Mouse (Mus musculus) MEL-GATA-1-ER (cell line): ENCODE measurements at regions not wholly inside any gene's neighbourhood (a gene's known extent, or its start where the extent isn't known, plus 50 kb on each side); places are given as distances from the start of the nearest gene placed in this dataset.

Source experiments
- DNase-seq: peaks from one replicate; pipeline ENCODE4 v3.0.0-alpha.2; 2012; ENCODE audit warnings: low read depth; ENCODE audit errors: extremely low read depth

DNA sequence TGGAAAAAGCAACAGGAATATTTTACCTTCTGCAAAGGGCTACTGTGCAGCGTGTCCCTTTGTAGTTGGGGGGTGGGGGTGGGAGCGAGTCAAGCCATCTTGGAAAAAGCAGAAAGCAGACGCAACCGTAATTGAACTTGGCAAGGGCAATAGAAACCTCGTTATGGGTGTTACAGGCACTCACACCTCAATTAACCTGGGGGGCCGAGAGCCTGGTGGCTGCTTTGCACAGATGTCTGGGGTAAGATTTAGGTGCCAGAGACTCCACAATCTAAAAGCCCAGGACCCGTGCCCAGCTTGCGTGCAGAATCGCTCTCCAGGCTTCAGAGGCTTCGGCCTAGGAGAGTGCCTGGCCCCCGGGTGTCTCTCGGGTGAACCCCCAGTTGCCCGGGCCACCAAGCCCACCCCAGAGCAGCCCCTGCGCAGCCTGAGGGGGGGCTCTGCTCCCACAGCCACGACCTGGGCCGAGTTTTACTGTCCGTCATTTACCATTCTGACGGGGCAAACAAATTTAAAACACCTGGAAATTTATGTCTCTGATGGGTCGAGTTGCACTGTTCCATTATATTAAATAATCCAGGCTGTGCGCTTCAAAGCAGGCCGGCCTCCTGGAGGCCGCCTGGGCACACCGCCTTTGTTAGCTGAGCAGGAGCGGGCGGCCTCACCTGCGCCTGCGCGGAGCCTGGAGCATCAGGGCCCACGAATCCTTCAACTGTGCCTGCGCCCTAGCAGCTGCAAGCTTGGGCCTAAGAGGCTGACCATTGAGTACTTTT lies 212.4 kb downstream of the Srbd1 start:
- no peak for DNase-seq

DNA sequence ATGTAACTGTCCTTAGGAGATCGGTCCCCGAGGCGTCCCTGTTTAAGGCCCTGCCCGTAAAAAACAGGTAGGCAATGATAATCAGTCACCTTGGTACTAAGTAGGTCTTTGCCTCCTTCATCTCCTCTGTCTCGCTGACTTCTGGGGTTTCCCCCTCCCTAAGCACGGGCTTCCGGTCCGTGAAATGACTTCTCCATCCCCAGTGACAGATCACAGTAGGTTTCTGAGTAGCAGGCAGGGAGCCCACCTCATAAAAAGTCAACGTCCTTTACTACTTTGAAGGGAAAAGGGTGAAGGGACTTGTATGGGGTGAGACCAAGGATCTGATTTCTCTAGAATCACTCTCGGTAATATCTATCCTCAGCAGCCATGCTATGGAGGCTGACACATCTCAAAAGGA lies 213.0 kb downstream of the Srbd1 start:
- no peak for DNase-seq

DNA sequence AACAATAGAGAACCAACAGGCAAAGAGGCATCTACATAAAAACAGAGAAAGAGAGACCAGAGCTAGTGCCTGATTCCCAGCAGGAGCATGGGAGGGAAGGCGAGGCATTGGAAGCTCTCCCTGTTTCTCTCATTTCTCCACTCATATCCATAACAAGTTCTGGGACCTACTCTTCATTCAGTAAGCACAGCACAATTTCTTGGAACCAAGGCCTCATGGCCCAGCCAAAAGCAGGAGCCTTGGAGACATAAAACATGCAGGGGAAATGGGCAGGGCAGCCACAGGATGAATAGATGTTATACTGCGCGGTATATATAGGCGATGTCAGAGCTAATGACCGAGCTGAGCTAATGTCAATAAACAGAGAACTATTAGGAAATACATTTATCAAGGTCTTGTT lies 214.2 kb downstream of the Srbd1 start:
- DNase-seq: no peak

DNA sequence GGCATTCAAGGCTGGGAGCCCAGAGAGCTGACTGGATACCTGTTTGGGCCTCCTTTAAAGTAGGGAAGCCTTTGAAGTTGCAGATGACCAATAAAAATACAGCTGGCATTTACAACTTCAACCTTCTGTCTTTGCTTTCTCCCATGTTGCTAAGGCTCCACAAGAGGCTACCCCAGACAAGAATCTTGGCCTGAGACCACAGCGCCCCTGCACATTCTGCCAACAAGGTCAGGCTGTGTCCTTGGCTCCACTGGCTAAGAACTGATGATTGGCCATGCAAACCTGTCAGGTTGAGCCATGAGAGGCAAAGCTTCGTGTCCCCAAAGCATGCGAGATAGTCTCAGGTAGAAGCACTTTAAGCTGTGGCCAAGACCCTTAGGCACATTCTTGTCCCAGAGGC lies 214.6 kb downstream of the Srbd1 start:
- no peak for DNase-seq

DNA sequence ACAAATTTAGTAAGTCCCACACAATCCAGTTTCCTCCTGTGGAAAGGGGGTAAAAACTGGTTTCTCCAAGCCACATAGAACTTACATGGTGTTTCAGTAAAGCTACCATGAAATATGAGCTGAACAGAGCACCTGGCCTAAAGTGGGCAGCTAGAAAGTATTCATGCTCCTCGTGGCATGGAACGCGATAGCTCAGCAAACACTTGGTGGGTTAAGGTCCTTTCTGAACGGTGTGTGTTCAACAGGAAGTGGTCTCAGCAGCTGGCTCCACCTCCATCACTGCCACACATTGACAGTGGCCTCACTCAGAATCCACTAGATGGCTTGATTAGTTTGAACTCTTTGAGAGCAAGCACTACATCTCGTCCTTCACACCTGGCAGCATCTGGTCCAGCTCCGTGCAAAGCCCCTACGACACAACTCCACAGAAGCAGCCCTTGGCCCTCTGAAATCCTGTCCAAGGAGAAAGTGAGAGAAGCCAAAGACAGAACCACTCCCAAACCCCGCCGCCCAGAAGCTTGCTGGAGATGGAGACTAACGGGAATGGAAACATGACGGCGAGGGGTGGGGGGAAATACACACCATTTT lies 215.2 kb downstream of the Srbd1 start:
- no peak for DNase-seq

DNA sequence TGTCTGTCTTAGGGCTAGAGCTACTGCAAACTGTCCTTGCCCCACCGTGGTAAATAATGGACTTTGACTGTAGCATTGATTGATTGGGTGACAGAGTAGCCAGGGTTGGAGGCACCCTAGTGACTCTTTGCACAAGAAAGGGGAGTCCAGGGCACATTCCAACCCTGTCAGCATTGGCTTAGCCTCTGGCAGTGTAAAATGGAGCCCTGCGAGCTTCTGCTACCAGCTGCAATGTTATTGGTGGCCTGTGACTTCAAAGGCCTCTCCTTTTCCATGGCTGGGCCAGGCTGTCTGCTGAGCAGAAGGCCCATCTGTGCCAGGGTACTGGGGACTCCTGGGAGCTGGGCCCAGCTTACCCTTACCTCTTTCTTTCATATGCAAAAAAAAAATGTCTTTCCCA lies 216.4 kb downstream of the Srbd1 start:
- no peak for DNase-seq

DNA sequence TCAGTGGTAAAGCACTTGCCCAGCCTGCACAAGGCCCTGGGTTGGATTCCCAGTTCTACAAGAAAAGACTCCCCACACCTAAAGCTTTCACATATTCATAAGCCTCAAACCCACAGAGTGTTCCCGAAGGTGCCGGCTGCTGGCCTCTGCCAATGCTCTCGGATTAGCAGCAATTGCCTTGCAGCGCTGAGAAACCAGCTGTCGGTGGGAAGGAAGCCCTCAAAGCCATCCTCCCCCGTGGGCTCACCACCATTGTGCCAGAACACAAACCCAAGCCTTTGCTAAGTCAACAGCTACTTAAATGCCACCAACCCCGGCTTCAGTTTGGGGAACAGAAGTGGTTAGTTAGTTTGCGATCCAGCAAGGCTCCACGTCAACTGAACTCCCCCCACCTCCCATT lies 217.7 kb downstream of the Srbd1 start:
- DNase-seq: no peak

DNA sequence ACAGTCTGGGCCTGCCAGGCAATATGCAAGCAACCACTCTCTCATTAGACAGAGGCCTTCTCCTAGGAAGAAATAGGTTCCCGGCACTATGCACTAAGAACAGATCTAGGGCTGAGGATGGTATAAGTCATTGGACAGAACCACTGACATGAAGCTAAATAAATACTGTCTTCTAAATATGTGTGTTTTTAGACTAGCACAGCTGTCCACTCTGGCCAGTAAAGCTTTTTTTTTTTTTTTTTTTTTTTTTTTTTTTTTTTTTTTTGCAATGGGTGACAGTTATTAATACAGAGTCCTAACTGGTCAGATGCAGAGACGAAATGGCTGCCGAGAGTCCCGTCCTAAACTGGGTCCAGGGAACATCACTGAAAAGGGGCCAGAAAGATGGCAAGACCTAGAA lies 218.9 kb downstream of the Srbd1 start:
- DNase-seq: no peak

DNA sequence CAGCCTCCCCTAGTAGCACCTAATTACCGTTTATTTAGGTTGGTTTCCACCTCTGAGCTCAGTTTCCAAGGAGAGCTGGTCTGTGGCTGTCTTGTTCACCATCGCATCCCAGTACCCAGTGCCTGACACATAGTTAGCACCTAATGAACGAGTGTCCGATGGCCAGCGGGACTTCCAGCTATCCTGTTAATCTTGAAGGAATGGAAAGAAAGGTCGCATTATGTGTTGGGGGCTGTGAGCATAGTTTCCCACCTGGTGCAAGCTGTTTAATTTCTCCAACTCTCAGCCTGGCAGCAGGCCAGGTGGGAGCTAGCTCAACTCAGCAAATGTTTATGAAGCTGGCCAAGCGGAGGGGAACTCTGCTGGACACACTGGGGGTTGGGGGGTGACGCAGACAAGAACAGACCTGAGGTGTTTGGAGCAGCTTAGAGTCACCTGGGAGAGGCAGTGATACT lies 223.7 kb downstream of the Srbd1 start:
- no peak for DNase-seq

DNA sequence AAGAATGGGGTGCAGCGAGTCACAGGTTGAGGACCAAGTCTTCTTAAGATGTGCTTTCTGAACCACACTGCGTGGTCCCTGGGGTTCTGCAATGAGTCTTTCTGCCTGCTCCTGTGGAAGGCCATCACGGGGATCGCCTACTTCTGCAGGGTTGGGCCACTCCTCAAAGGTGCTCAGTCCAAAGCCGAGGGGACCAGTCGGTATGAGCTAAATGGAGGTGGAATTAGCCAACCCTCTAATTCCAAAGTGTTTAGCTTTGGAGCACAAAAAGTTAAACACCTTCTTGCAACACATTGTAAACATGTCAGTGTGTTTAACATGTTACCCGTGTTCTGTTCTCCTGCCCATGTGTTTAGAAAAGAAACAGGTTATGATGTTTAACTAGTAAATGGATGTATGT lies 225.1 kb downstream of the Srbd1 start:
- no peak for DNase-seq

DNA sequence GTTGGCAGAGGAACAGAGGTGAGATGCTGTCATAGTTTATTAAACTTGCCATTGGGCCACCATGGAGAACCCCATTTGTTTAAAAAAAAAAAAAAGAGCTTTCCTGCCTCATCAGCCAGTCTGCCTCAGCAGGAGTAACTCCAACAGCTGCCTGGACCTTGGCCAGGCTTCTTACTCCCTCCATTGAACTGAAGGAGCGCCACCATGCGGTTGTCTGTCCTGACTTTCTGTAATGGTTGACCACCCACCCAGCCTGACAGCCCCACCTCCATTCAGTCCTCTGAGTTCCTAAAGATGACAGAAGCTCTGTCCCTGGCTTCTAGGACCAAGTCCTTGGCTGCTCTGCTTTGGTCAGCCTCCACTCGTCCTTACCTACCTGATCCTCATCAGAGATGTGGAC lies 227.8 kb upstream of the Six2 start:
- DNase-seq: no peak

DNA sequence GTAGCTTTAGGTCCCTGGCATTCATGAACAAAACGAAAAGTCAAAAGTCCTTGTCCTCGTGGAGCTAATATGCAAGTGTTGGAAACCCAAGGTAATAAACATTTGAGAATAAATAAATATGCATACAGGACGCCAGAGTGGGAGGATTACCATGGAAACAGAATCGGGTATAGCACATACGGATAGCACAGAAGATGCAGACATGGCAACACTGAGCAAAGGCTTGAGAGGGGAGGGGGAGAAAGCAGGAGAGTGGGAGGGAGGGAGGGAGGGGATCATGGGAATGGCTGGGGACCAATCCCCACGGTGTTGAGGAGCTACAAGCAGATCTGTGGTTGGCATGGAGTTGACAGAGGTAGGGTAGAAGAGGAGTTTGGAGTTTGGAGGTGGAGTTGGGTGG lies 226.0 kb upstream of the Six2 start:
- DNase-seq: no peak

DNA sequence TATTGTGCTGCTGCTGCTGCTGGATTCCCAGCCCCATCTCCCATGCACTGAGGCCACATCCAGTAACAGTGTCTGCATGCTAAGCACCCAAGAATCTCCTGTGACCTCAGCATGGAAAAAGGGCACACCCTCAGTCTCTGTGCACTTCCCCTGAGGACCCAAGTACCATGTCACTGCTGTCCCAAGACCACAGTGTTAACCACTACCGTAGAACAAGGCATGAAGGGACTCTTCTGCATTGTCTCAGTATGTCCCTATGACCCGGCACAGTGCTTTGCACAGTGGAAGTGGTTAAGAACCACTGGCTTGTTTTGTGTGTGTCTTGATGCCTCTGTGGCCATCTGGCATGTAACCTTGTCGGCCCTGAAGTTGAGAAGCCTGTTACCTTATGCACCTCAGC lies 220.6 kb upstream of the Six2 start:
- DNase-seq: no peak

DNA sequence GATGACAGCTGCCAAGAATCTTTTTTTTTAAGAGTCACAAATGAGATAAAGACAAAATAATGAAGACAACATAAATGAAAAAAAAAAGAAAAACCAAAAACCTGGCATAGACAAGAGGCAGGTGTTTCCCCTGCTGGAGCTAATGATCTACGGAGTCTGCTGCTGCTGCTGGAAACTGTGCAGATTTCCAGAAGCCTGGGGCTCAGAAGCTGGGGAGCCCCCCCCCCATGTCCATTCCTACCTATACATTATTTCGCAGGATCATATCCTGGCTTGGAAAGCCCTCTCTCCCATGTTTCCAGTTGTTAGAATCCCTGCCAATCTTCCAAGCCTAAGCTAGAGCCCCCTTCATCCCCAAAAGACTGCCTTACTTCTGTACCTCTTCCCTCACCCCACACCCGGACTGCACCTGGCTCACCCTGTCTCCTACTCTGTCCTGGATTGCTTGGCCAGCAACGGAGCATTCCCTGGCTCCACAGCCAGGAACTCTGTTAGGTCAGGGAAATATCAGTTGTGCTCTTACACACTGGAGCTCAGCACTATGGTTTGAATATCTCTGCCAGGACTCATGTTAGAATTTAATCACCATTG lies 218.6 kb upstream of the Six2 start:
- no peak for DNase-seq

DNA sequence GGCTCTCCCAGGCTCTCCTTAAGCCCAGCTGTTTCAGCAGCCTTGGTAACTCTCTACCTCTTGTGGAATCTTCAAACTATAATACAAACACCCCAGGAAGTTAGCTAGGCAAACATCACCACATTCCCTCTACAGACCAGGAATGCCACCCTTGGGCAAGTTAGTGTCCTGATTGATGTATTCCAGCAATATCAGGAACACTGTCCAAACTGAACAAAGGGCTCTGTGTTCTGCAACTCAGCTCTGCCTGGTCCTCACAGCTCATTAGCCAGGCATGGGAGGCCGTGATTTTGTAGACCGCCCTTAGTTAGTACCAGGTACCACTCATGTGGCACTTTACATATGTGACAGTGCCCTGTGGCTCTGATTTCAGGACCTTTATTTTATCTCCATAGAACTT lies 214.5 kb upstream of the Six2 start:
- no peak for DNase-seq

DNA sequence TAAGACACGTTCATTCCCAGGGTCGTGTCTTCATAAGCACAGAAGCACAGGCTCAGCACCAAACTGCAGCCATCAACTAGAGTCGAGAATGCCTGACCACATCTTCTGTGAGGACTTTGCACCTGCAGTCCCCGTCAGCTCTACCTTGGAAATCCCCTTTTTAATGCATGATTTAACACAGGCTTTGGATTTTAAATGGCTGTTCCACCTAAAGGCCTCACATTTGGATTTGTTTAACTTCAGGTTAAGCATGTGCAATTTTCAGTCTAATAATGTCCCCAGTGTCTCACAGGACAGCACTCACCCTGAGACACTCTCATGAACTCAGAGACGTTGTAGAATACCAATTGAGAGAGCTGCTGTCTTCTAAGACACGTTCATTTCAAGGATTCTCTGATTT lies 211.0 kb upstream of the Six2 start:
- no peak for DNase-seq

DNA sequence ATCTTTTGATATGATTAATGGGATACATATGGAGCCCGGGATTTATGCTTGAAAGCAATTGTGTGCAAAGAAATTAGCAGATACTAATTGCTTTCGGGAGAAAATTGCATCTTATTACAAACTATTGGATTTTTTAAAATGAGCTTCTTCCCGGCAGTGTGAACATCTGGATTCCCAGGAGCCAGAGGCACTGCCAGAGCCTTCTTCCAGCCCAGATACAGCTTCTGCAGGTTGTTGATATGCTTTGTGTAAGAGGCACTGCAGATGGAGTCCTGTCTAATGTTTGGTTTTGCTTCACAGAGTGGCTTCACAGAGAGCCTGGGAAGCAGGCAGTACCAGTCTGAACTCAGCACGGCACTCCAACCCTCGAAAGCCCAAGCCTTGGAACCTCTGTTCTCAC lies 207.9 kb upstream of the Six2 start:
- no peak for DNase-seq

DNA sequence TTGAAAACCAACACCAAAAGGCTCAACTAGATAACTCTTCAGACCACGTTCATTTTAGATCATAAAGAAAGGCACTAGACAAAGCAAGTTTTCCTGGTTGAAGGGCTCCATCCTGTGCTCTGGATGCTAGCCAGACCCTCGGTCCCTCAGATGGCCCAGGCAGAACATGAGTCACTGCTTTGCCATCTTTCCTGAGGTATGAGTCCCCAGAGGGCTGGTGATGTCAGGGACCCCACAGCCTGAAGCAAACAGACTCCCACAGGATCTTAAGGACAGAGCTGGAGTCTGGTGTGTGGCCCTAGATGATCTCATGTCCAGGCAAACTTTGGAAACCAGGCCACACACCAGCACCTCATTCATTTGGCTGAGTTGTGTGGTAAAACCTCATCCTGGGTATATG lies 203.2 kb upstream of the Six2 start:
- DNase-seq: no peak

DNA sequence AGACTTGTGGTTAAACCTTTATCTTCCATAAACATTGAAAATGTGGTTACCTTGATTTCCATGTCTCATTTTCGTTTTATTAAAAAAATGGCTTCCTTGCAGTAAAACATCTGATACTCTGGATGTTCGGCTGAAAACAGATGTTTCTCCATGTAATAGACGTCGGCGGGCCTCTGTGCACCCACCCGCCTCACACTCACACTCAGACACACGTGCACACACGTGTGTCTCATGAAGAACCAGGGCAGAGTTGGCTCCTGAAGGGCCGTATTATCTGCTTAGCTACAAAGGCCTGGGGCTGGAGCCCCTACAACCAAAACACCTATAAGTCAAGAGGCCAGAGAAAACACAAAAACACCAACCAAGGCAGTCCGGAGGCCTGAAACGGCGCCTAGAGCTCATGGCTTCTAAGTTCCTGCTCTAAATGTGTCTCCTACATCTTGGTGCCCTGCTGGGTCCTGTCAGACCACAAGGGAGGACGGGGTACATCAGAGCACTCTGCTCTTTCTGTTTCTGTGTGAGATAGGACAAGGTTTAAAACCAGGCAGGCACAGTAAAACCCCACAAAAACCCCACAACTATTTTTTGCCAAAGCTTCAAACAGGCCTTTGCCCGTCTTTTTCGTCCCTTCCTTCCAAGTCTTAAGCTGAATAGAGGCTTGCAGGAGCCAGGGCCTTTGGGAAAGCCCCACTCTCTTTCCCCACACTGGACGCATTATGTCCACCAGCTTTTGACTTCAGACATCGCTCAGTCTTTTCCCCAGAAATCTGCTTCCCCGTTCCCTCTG lies 201.9 kb upstream of the Six2 start:
- DNase-seq: no peak

DNA sequence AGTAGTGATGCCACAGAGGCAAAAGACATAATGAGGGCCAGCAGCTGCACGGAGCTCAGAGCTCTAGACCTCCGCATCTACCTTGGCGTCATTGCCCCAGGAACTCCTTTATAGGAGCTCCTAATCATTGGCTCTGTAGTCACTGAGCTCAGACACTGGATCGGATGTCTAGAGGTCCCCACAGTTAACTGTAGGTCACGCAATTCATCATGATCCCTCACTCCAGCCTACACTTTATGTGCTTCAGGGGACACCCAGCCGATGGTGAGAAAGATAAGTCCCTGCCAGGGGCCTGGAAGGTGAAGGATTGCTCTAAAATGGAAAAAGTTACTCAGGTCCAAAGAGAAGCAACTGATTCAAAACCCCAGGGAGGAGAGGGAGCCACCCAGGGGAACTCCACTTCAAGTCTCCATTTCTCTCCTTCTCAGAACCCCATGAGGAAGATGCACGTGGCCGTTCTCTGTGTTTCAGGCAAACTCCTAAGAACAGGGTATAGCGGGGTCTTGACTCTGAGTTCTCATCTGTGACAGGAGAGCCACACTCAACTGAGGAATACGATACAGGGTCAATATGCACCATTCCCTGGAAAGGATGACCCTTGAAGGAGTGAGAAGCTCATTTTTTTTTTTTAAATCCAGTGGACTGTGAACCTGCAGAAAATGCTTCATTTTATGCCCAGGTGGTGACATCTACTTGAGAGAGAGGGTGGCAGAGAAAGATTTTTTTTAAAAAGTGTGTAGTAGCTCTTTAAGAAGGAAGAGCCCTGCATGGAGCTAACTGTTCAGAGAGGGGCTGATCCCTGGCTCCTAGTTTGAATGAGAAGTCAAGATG lies 200.7 kb upstream of the Six2 start:
- DNase-seq: no peak

DNA sequence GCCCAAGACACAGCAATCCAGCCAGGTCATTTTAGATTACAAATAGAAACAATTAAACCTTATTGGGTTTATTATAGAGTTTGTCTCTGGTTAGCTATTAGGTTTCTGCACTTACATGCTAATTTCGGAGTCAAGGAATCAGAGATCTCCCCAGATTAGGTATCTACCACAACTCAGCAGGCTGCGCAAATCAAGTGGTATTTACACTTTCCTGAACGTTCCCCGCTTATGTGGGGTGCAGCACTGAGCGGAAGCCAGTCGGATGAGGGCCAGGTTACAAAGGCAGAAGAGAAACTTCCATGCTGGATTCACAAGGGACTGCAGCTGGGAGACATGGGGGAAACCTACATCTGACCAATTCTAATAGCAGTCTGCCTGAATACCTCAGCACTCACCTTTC lies 198.6 kb upstream of the Six2 start:
- no peak for DNase-seq
